Mouse (Mus musculus) cerebellum, adult 9-11 months (tissue): ENCODE results near the gene Znrf4.

Experiments
- DNase-seq: peaks from one replicate; pipeline ENCODE4 v3.0.0; 2022

Znrf4 gene

DNA sequence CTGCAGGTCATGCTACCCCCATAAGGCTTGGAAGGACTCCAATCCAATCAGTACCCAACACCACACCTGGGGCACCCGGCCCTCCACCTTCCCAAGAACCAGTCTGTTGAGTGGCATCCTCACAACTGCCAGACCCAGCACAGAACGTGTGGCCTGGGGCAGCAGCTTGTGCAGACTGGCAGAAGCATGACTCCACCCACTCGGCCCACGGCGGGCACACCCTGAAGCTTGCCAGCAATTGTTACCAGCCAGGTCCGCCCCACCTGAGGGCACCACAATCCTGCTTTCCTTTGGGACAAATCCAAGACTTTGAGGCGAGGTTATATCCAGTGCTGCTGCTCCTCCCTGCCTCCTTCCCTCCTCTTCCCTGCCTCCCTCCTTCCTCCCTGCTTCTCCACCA is 47.4 kb downstream of the Znrf4 start:
- DNase-seq: peak; percentile 72

- DNase-seq: no peak
Observed at GRCm38 (mm10) chr17:56464345-56464744, 47.9 kb downstream of the Znrf4 start.

GRCm38 (mm10) chr17:56463500-56463899 is 48.7 kb downstream of the Znrf4 start:
- no peak for DNase-seq

- DNase-seq: peak; percentile 65
Observed at GRCm38 (mm10) chr17:56462835-56463455, 49.3 kb downstream of the Znrf4 start.

- DNase-seq: peak; percentile 96
Observed at GRCm38 (mm10) chr17:56461771-56462743, 50.2 kb downstream of the Znrf4 start.
